Mouse (Mus musculus) left cerebral cortex, adult 9 months (tissue): Measurements from ENCODE around the gene Trappc10.

Experiments used
- DNase-seq, 2 experiments: peaks; one replicate each; pipeline ENCODE4 v3.0.0; 2022; ENCODE audit warnings: low spot score in 2 of 2

Gene Trappc10

GRCm38 (mm10) chr10:78244438-78245224 is at the start of gene Trappc10:
Gene Trappc10, minus strand, starts transcription at chr10:78244641.
- peak; percentile 36 to 85 for DNase-seq

- no peak for DNase-seq
Measured at GRCm38 (mm10) chr10:78293576-78293975, 49.1 kb upstream of the Trappc10 start.

- DNase-seq: no peak
Measured at GRCm38 (mm10) chr10:78292381-78292780, 47.9 kb upstream of the Trappc10 start.

GRCm38 (mm10) chr10:78290730-78291535 is 46.5 kb upstream of the Trappc10 start:
- DNase-seq: no peak

GRCm38 (mm10) chr10:78288896-78289295 is 44.5 kb upstream of the Trappc10 start:
- DNase-seq: no peak

- DNase-seq: no peak
Measured at GRCm38 (mm10) chr10:78288135-78288534, 43.7 kb upstream of the Trappc10 start.

- no peak for DNase-seq
Measured at GRCm38 (mm10) chr10:78287465-78288132, 43.2 kb upstream of the Trappc10 start.

GRCm38 (mm10) chr10:78285959-78286358 is 41.5 kb upstream of the Trappc10 start:
- no peak for DNase-seq

GRCm38 (mm10) chr10:78285409-78285808 is 41.0 kb upstream of the Trappc10 start:
- DNase-seq: no peak

GRCm38 (mm10) chr10:78284812-78285211 is 40.4 kb upstream of the Trappc10 start:
- no peak for DNase-seq

GRCm38 (mm10) chr10:78282411-78282810 is 38.0 kb upstream of the Trappc10 start:
- DNase-seq: no peak

GRCm38 (mm10) chr10:78280486-78280885 is 36.0 kb upstream of the Trappc10 start:
- no peak for DNase-seq

GRCm38 (mm10) chr10:78279210-78279609 is 34.8 kb upstream of the Trappc10 start:
- peak in 1 of 2 experiments; percentile 53 for DNase-seq

GRCm38 (mm10) chr10:78277835-78278234 is 33.4 kb upstream of the Trappc10 start:
- no peak for DNase-seq

- DNase-seq: no peak
Measured at GRCm38 (mm10) chr10:78276242-78276641, 31.8 kb upstream of the Trappc10 start.

- no peak for DNase-seq
Measured at GRCm38 (mm10) chr10:78272932-78273331, 28.5 kb upstream of the Trappc10 start.

- DNase-seq: no peak
Measured at GRCm38 (mm10) chr10:78265881-78266280, 21.4 kb upstream of the Trappc10 start.

GRCm38 (mm10) chr10:78264735-78265134 is 20.3 kb upstream of the Trappc10 start:
- no peak for DNase-seq

- no peak for DNase-seq
Measured at GRCm38 (mm10) chr10:78260916-78261650, 16.6 kb upstream of the Trappc10 start.

- DNase-seq: no peak
Measured at GRCm38 (mm10) chr10:78260322-78260721, 15.9 kb upstream of the Trappc10 start.

GRCm38 (mm10) chr10:78259702-78260101 is 15.3 kb upstream of the Trappc10 start:
- no peak for DNase-seq

GRCm38 (mm10) chr10:78259230-78259629 is 14.8 kb upstream of the Trappc10 start:
- DNase-seq: no peak
